Mouse (Mus musculus) CH12.LX (cell line): ENCODE data around the gene Cacna1c.

Source experiments
- CHD1 ChIP-seq: IDR thresholded peaks from 2 replicates; pipeline ENCODE4 v1.6.1; 2012; ENCODE audit warnings: low read depth, low read length, improper control_type of control experiment, inconsistent platforms
- CTCF ChIP-seq, 2 experiments: IDR thresholded peaks in 1 of 2; conservative IDR thresholded peaks in 1 of 2; 2 replicates each; pipeline ENCODE4 v1.5.1; 2011 to 2012; ENCODE audit warnings: low read depth in 2 of 2, low read length in 2 of 2, improper control_type of control experiment in 1 of 2, inconsistent platforms in 1 of 2, mild to moderate bottlenecking in 1 of 2, moderate library complexity in 1 of 2
- EP300 ChIP-seq: IDR thresholded peaks from 2 replicates; pipeline ENCODE4 v1.6.1; 2011; ENCODE audit warnings: low read length, improper control_type of control experiment
- MEF2A ChIP-seq: IDR thresholded peaks from 2 replicates; pipeline ENCODE4 v1.6.1; 2014; ENCODE audit warnings: low read depth, mild to moderate bottlenecking, inconsistent platforms, low read length, improper control_type of control experiment, borderline replicate concordance
- NELFE ChIP-seq: IDR thresholded peaks from 2 replicates; pipeline ENCODE4 v1.6.1; 2011; ENCODE audit warnings: low read depth, low read length, improper control_type of control experiment
- POLR2A ChIP-seq: IDR thresholded peaks from 2 replicates; pipeline ENCODE4 v1.6.1; 2011; ENCODE audit warnings: low read depth, mild to moderate bottlenecking, improper control_type of control experiment, low read length
- TBP ChIP-seq: conservative IDR thresholded peaks from 2 replicates; pipeline ENCODE4 v1.6.1; 2011; ENCODE audit warnings: low read depth, low read length, improper control_type of control experiment
- ZC3H11A ChIP-seq: IDR thresholded peaks from 2 replicates; pipeline ENCODE4 v1.6.1; 2012; ENCODE audit warnings: low read depth, mild to moderate bottlenecking, inconsistent platforms, low read length, improper control_type of control experiment

DNA sequence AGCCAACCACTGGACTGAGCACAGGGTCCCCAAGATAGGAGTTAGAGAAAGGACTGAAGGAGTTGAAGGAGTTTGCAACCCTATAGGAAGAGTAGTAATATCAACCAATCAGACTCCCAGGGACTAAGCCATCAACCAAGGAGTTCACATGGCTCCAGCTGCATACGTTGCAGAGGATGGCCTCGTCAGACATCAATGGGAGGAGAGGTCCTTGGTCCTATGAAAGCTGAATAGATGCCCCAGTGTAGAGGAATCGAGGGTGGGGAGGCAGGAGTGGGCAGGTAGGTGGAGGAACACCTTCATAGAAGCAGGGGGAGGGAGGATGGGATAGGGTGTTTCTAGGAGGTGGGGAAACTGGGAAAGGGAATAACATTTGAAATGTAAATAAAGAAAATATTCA lies 8.7 kb upstream of the Cacna1c start:
- TF ChIP-seq EP300 (no peak), TBP (no peak), CHD1 (no peak), MEF2A (no peak), NELFE (no peak), ZC3H11A (no peak), POLR2A (no peak), CTCF (conservative IDR thresholded peaks at IDR 0.05 in 1 of 2, IDR thresholded peaks at IDR 0.05 in 1 of 2; ENCODE audit: low read depth in 2 of 2, low read length in 2 of 2) (no peak)
